Mouse (Mus musculus) left cerebral cortex, adult 9 months (tissue): Measurements from ENCODE around the gene Ilf3.

ENCODE experiments used
- DNase-seq, 2 experiments: peaks; one replicate each; pipeline ENCODE4 v3.0.0; 2022; ENCODE audit warnings: low spot score in 2 of 2

The Ilf3 gene

DNA sequence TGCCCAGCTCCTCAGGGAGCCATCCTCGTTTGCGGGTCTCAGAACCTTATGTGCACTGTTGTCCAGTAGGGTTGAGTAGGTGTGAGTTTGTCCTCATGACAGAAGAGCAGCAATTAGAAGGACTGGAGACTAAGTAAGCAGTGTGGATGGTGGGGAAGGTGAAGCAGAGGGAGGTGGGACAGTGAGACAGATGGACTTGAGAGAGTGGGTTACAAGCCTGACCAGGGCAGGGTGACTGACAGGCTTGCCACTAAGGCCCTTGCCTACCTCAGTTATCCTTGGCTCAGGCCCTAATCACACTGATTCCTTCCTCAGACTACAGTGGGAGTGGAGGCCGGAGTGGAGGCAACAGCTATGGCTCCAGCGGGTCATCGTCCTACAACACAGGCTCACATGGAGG, 36.1 kb downstream of the Ilf3 start:
- no peak for DNase-seq

GRCm38 (mm10) chr9:21405525-21405924, 37.9 kb downstream of the Ilf3 start:
- DNase-seq = no peak

- no peak for DNase-seq
Measured at GRCm38 (mm10) chr9:21407951-21408350, 40.3 kb downstream of the Ilf3 start.

- DNase-seq = no peak
Measured at GRCm38 (mm10) chr9:21408624-21409023, 41.0 kb downstream of the Ilf3 start.

- peak in 1 of 2 experiments; percentile 86 for DNase-seq
Measured at GRCm38 (mm10) chr9:21409592-21410317, 42.1 kb downstream of the Ilf3 start.

- peak; percentile 85 to 92 for DNase-seq
Measured at GRCm38 (mm10) chr9:21411669-21412550, 44.2 kb downstream of the Ilf3 start, which contains the start of gene Qtrt1. Qtrt1 (plus strand) TSS chr9:21411837.

DNA sequence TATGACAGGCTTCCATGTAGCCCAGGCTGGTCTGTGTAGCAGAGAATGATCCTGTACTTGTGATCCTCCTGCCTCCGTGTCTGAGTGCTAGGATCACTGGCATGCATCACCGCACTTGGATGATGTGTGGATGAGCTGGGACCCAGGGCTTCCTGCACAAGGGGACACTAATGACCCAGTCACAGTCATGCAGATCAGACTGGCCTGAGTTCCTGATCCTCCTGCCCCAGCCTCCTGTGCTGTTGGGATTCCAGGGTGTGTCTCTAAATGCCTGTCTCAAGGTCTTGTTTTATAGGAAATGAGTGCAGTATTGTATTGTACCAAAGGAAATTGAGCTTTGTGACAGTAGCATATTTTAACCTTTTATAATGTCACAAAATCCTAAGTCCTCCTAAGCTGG, 50.2 kb downstream of the Ilf3 start:
- DNase-seq = no peak

DNA sequence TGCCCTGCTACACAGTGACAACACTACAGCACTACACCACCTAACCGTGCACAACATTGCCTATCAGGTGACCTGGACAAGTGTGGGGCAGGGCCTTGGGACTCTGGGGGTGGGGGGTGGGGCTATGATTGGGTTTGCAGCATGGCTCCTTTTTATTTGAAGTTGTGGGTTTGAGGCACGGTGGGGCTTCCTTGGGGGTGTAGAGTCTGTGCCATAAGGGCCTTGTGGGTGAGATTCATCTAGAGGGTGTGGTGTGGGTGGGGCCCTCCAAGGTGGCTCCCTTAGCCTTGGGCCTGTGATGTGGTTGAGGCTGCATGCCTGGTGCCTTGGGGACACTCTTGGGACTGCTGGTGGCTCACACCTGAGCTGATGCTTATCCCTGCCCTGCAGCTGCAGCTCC, 52.0 kb downstream of the Ilf3 start:
- no peak for DNase-seq

DNA sequence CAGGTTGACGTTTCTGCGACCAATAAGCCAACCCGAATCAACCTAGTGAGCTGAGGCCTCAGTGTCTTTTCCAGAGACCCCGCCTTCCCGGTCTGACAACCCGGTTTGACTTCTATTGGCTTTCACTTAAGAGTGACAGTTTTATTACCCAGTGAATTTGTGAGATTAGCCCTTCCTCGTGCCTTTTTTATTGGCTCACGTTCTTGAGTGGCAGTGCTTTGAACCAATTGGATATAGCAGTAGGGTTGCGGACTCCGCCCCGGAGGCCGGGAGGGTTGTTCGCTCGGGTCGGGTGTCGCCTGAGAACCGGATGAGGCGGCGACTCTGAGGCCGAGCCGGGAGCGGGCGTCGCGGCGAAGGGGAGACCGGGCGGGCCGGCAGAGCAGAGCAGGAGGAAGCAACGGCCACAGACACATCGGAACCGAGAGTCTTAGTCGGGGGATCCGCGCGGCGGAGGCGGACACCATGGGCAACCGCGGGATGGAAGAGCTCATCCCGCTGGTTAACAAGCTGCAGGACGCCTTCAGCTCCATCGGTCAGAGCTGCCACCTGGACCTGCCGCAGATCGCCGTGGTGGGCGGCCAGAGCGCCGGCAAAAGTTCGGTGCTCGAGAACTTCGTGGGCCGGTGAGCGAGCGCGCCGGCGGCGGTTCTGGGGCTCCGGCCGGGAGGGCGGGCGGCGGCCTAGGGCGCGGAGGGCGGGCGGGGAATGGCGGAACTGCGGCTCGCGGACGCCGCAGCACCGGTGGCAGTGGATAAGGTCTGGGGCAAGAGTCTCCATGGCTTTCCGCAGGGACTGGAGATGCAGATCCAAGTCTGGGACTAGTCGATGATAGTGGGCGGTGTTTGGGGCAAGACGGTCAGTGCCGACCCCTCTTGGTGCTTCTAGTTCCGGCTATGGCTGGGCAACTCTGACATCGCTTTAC, 57.2 kb downstream of the Ilf3 start, which contains the start of gene Dnm2:
Dnm2 (plus strand) TSS at position 278 of the 925 bp plus-strand sequence.
- DNase-seq = peak; percentile 99 to 100

- DNase-seq = no peak
Measured at GRCm38 (mm10) chr9:21425556-21425945, 57.9 kb downstream of the Ilf3 start.

GRCm38 (mm10) chr9:21426013-21426412, 58.3 kb downstream of the Ilf3 start:
- no peak for DNase-seq

DNA sequence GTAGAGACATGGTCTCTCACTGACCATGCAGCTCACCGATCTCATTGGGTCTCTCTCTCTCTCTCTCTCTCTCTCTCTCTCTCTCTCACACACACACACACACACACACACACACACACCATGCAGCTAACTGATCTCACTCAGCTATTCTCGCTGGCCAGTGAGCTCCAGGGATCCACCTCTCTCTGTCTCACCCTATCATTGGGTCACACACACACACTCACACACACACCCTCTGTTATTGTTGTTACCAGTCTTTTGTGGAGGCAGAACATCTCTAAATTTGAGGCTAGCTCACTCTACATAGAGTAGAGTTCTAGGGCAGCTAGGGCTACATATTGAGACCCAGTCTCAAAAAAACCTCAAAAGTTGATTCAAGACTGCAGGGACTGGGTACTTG, 58.9 kb downstream of the Ilf3 start:
- DNase-seq = no peak

DNA sequence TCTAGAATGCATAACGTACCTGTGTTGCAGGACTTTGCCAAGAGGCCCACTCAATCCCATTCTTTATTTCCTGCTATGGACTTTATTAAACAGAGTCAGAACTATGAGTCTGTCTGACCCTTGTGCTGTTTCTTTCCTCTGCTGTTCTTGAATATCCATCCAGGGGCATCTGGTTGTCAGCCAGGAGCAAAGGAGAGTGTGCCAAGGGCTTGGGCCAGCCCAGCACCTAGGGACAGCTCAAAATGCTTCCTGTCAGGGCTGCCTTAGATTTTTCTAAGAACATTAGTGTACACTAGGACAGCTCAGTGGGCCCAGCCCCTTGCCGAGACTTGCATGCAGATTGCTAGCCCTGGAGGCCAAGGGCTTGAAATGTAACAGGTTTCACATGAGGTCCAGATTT, 60.1 kb downstream of the Ilf3 start:
- DNase-seq = no peak

DNA sequence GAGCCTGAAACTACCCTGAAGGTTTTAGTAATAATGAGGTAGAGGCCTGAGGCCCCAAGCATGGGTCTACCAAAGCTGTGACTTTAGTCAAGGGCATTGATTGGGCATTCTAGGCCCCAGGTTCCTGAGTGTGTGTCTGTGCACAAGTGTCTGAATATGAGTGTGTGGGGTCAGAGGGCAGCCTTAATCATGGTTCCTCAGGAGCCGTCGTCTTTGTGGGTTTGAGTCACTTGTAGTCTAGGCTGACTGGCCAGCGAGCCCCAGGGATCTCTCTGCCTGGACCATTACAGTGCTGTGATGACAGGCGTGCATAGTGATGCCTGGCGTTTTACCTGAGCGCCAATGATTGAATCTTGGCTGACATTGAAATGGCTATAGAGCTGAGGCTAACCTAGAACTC, 60.5 kb downstream of the Ilf3 start:
- no peak for DNase-seq

DNA sequence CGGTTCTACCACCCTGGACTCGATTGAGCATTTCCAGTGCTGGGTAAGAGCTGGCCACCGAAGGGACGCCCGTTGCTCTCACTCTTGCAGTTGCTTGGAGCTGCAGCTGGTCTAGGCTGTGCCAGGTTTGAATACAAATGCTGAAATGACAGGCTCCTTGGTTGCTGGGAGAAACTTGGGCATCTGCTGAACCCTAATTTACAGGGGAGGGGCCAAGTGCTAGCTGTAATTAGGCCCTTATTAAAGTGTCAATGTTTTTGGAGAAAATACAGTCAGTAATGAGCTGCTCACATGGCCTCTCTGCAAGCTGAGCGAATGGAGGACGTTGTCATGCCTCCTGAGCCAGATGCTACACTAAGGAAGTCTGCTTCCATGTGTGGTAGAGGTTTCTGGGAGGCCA, 63.1 kb downstream of the Ilf3 start:
- DNase-seq = peak in 1 of 2 experiments; percentile 60

- DNase-seq = no peak
Measured at GRCm38 (mm10) chr9:21432066-21432465, 64.4 kb downstream of the Ilf3 start.

DNA sequence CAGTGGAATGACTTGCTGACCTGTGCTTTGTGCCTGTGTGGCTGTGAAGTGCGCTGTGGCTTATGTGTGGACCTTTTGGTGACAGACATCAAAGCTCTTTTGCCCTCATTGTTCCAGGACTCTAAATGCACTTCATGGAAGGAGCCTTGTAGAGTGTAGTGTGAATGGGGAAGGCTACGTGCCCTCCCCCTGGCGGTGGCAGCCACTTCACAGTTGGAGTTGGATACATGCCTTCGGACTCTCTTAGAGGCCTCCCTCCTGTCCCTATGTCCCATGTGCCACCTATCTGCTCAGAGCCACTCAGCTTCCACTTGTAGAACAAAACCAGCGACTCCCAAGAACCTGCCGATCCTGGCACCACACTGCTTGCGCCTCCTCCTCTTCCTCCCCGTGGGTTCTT, 66.1 kb downstream of the Ilf3 start:
- no peak for DNase-seq

- no peak for DNase-seq
Measured at GRCm38 (mm10) chr9:21434410-21434809, 66.7 kb downstream of the Ilf3 start.

GRCm38 (mm10) chr9:21435777-21436635, 68.3 kb downstream of the Ilf3 start:
- DNase-seq = no peak

GRCm38 (mm10) chr9:21437577-21437976, 69.9 kb downstream of the Ilf3 start:
- no peak for DNase-seq

- DNase-seq = no peak
Measured at GRCm38 (mm10) chr9:21438219-21438618, 70.5 kb downstream of the Ilf3 start.
